Mouse (Mus musculus) embryo, embryonic 10 days (tissue): ENCODE measurements at regions not wholly inside any gene's neighbourhood (a gene's known extent, or its start where the extent isn't known, plus 50 kb on each side); places are given as distances from the start of the nearest gene placed in this dataset.

Experiments used
- DNase-seq: peaks from one replicate; pipeline ENCODE4 v3.0.0-alpha.2; 2015; ENCODE audit warnings: low spot score

- peak; percentile 18 for DNase-seq
Observed at GRCm38 (mm10) chr13:83872887-83873286, 349.2 kb upstream of the Tmem161b start.

GRCm38 (mm10) chr13:83879561-83879960, 342.5 kb upstream of the Tmem161b start:
- DNase-seq: no peak

- DNase-seq: peak; percentile 49
Observed at GRCm38 (mm10) chr13:83880305-83880704, 341.8 kb upstream of the Tmem161b start.

GRCm38 (mm10) chr13:83880772-83881171, 341.3 kb upstream of the Tmem161b start:
- no peak for DNase-seq

- no peak for DNase-seq
Observed at GRCm38 (mm10) chr13:83882839-83883238, 339.3 kb upstream of the Tmem161b start.

GRCm38 (mm10) chr13:83883821-83884220, 338.3 kb upstream of the Tmem161b start:
- no peak for DNase-seq

GRCm38 (mm10) chr13:83884226-83884625, 337.9 kb upstream of the Tmem161b start:
- no peak for DNase-seq

- DNase-seq: peak; percentile 17
Observed at GRCm38 (mm10) chr13:83884766-83885543, 337.1 kb upstream of the Tmem161b start.

GRCm38 (mm10) chr13:83885729-83886128, 336.4 kb upstream of the Tmem161b start:
- no peak for DNase-seq

GRCm38 (mm10) chr13:83914697-83915096, 307.4 kb upstream of the Tmem161b start:
- no peak for DNase-seq

GRCm38 (mm10) chr13:83932761-83933160, 289.3 kb upstream of the Tmem161b start:
- DNase-seq: no peak

GRCm38 (mm10) chr13:83946495-83946894, 275.6 kb upstream of the Tmem161b start:
- no peak for DNase-seq

GRCm38 (mm10) chr13:83951163-83951562, 270.9 kb upstream of the Tmem161b start:
- no peak for DNase-seq

GRCm38 (mm10) chr13:83951808-83952207, 270.3 kb upstream of the Tmem161b start:
- DNase-seq: no peak

GRCm38 (mm10) chr13:83952353-83952752, 269.7 kb upstream of the Tmem161b start:
- DNase-seq: no peak

GRCm38 (mm10) chr13:83952862-83953261, 269.2 kb upstream of the Tmem161b start:
- no peak for DNase-seq

GRCm38 (mm10) chr13:83955701-83956100, 266.4 kb upstream of the Tmem161b start:
- no peak for DNase-seq

GRCm38 (mm10) chr13:83978541-83978940, 243.6 kb upstream of the Tmem161b start:
- no peak for DNase-seq

- DNase-seq: no peak
Observed at GRCm38 (mm10) chr13:83979535-83979934, 242.6 kb upstream of the Tmem161b start.

GRCm38 (mm10) chr13:83984651-83985331, 237.3 kb upstream of the Tmem161b start:
- DNase-seq: no peak

- peak; percentile 19 for DNase-seq
Observed at GRCm38 (mm10) chr13:83987746-83988423, 234.2 kb upstream of the Tmem161b start.

GRCm38 (mm10) chr13:83988517-83988916, 233.6 kb upstream of the Tmem161b start:
- no peak for DNase-seq
